Mouse (Mus musculus) midbrain, postnatal 0 days (tissue): ENCODE measurements around the gene Lpo. TPM values are rescaled to one million over a fixed set of nuclear protein-coding genes. Genes with fewer than 3 reads are reported as not detected.
"Not testable (repeated sequence)": the region's sequence is repeated elsewhere in the genome, so short reads cannot be mapped to it uniquely, and the experiment has no call there.

Experiments used
- ATAC-seq: fragments of 200-750 bp; cut with Nextera tagmentation; 2 replicates; pipeline ENCODE4 v1.8.0; 2017; ENCODE audit warnings: moderate number of reproducible peaks, mild to moderate bottlenecking, moderate TSS enrichment, moderate library complexity; ENCODE audit not compliant: low FRiP score
- DNase-seq: peaks from one replicate; pipeline ENCODE4 v3.0.0-alpha.2; 2015; ENCODE audit warnings: low spot score
- H3K27ac ChIP-seq: fragments of 300-500 bp; sonication (generic); 2 replicates; pipeline ENCODE4 v1.5.1; 2014; ENCODE audit warnings: low read depth, mild to moderate bottlenecking, low read length, mixed read lengths
- H3K27me3 ChIP-seq: fragments of 300-500 bp; sonication (generic); 2 replicates; pipeline ENCODE4 v1.6.1; 2014; ENCODE audit warnings: low read length, control low read depth, mixed read lengths; ENCODE audit not compliant: insufficient read depth
- H3K36me3 ChIP-seq: fragments of 300-500 bp; sonication (generic); 2 replicates; pipeline ENCODE4 v1.6.1; 2014; ENCODE audit warnings: low read length, control low read depth, mixed read lengths; ENCODE audit not compliant: insufficient read depth
- H3K4me1 ChIP-seq: fragments of 300-500 bp; sonication (generic); 2 replicates; pipeline ENCODE4 v1.6.1; 2014; ENCODE audit warnings: mild to moderate bottlenecking, control low read depth, antibody characterized with exemption, low read length, mixed read lengths; ENCODE audit not compliant: insufficient read depth
- H3K4me2 ChIP-seq: fragments of 300-500 bp; sonication (generic); 2 replicates; pipeline ENCODE4 v1.6.1; 2014; ENCODE audit warnings: low read depth, mild to moderate bottlenecking, low read length, mixed read lengths; ENCODE audit not compliant: poor library complexity, severe bottlenecking
- H3K4me3 ChIP-seq: fragments of 300-500 bp; sonication (generic); 2 replicates; pipeline ENCODE4 v1.5.1; 2014; ENCODE audit warnings: low read depth, mild to moderate bottlenecking, low read length, moderate library complexity
- H3K9ac ChIP-seq: fragments of 300-500 bp; sonication (generic); replicated peaks from 2 replicates; pipeline ENCODE4 v1.6.1; 2014; ENCODE audit warnings: mild to moderate bottlenecking, low read length, moderate library complexity, mixed read lengths; ENCODE audit not compliant: poor library complexity, severe bottlenecking
- H3K9me3 ChIP-seq: fragments of 300-500 bp; sonication (generic); 2 replicates; pipeline ENCODE4 v1.6.1; 2016; ENCODE audit warnings: low read length, control low read depth
- CTCF ChIP-seq: IDR thresholded peaks from 2 replicates; pipeline ENCODE4 v1.5.1; 2016; ENCODE audit warnings: antibody characterized with exemption, mild to moderate bottlenecking
- WGBS: fragments of 180-500 bp; shearing (Covaris S2); extraction: QIAGEN DNeasy Blood & Tissue Kit; methylation state at CpG from one replicate; pipeline ENCODE4 v1.1.7; 2014; 5-methylcytosine and 5-hydroxymethylcytosine counted together
- polyA plus RNA-seq: library from polyadenylated mRNA; unstranded; fragments of >200 nt; fragmentation: Nextera tagmentation; extraction: Ambion mirVana; gene quantifications from 2 replicates; pipeline ENCODE4 v1.2.1, GENCODE M21; 2015
- total RNA-seq: library from RNA; depleted of rRNA; stranded (reverse); fragments of >200 nt; gene quantifications from 2 replicates; pipeline ENCODE4 v1.2.3, GENCODE M21; 2014; rRNA removed

The Lpo gene
- total RNA-seq (1.5 and 2.5 TPM in 2 replicates), polyA plus RNA-seq (3.8 and 4.0 TPM in 2 replicates)

DNA sequence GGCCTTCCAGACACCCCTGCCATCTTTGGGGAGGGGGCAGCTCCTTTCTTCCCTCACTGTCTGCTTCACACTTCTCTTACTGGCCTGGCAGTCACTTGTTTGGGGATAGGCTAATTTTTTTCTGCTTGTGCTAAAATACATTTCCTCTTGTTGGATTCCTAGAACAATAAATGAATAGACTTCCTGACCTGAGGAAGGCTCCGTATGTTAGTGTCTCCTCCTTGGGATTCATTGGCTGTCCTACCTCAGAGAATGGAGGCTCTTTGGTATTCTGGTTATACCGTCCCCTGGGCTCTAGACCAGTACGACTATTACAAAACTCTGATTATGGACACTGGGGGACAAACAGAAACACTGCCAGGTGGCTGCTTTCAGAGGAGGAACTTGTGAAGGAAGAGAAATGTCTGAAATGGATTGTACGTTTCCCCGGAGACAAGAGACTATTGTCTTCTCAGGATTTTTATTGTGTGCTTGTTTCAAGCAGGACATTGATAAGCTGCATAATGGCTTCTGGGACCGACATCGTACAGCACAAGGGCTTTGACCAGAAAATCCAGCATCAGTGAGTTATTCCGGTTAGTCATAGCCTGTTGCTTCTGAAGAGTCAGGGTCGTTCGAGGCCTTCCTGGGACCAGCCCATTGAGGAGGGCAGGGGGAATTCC is at the start of gene Lpo:
TSS of gene Lpo (minus strand) at position 51 of the 662 bp plus-strand sequence.
- no peaks in the 10 kb centered on the region for H3K4me1 ChIP-seq
- H3K27ac ChIP-seq = 0 out of 2 replicates have a peak within 1 kb of the TSS, but pooled peaks have one; percentile 26
- no peak for TF ChIP-seq CTCF
- H3K4me3 ChIP-seq = no peak within 1 kb of the TSS
- ATAC-seq (no peak; the same call in 1 of the 2 replicates), DNase-seq (peak; percentile 47)
- no peak within 1 kb of the TSS for H3K9ac ChIP-seq
- H3K36me3 ChIP-seq = no peaks in the 10 kb centered on the region
- no peak within 1 kb of the TSS for H3K4me2 ChIP-seq
- 21% methylated on average over 10 of the region's 10 CpGs for WGBS
- no peaks in the 10 kb centered on the region for H3K9me3 ChIP-seq
- H3K27me3 ChIP-seq = no peaks in the 10 kb centered on the region

DNA sequence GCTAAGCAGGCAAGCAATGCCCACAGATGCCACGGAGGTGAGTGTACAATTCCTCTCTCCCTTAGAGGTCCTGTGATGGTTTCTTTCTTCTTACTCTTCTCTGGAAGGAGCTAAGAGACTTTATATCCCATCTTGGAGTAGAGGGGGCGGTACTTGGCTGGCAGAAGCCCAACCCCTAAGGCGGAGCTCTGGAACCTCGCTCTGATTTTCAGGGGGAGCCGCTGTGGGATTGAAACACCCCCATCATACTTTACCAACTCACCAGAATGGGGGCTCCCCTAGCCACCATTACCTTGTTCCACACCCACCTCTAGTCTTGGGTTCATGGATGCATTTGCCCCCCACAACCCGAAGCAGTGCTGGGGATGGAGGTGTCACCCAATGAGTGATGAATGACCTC is 47.3 kb upstream of the Lpo start, which contains the start of gene Epx:
TSS of gene Epx (minus strand) at position 101 of the 400 bp plus-strand sequence.
- Histone ChIP-seq H3K27ac (no peak within 1 kb of the TSS), H3K27me3 (no peaks in the 10 kb centered on the region), H3K9ac (no peak within 1 kb of the TSS), H3K4me1 (no peaks in the 10 kb centered on the region), H3K4me2 (no peak within 1 kb of the TSS), H3K36me3 (no peaks in the 10 kb centered on the region), H3K9me3 (no peaks in the 10 kb centered on the region), H3K4me3 (no peak within 1 kb of the TSS)
- DNase-seq (no peak), ATAC-seq (no peak)
- WGBS = 88% methylated on average over 6 of the region's 6 CpGs
- no peak for TF ChIP-seq CTCF

DNA sequence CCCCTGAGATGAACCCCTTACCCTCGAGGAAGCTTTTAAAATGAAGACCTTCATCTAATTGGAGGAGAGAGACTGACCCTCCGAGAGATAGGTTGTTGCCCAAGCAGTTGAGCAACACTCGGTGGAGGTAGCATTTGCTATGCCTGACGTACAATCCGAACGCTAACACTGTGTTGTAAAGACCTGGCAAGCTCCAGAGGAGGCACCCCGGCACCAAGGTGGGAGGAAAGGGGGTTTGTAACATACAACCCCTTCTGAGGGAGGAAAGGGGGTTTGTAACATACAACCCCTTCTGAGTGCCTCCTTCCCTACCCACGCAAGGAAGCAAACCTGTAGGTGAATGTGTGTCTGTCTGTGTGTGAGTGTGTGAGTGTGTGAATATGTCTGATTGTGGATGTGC is 43.7 kb upstream of the Lpo start:
- 31% methylated on average over 8 of the region's 8 CpGs for WGBS
- H3K4me1 ChIP-seq = no peaks in the 10 kb centered on the region
- no peak for ATAC-seq

DNA sequence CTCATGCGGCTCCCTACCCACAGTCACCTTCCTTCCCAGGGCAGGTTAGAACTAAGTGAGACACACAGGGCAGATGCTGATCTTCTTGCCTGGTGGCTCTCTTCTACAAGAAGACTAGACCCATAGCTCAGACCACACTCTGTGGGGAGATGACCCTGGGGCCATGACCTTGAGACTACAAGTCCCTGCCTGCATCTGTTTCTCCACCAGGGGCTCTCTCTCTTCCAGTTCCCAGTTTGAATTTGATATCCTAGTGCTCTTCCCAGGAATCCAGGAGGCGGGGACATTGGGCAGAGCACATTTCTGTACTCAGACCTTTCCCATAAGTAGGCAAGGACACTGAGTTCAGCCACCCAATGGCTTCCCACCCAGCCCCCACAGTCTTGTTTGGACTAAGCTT is 42.0 kb upstream of the Lpo start:
- no peaks in the 10 kb centered on the region for H3K36me3 ChIP-seq
- no peak overlapping the region for H3K9ac ChIP-seq
- H3K4me3 ChIP-seq = no peak overlapping the region
- H3K9me3 ChIP-seq = no peaks in the 10 kb centered on the region
- no peak overlapping the region for H3K4me2 ChIP-seq
- no peaks in the 10 kb centered on the region for H3K27me3 ChIP-seq
- H3K27ac ChIP-seq = no peak overlapping the region
- TF ChIP-seq CTCF = no peak
- WGBS = 89% methylated on average over 2 of the region's 2 CpGs
- H3K4me1 ChIP-seq = no peaks in the 10 kb centered on the region
- DNase-seq = no peak
- ATAC-seq = no peak

More for the DNA sequence above, 43.7 kb upstream of the Lpo start:
- no peak overlapping the region for H3K4me2 ChIP-seq
- DNase-seq = peak; percentile 56
- H3K4me3 ChIP-seq = no peak overlapping the region
- H3K9me3 ChIP-seq = no peaks in the 10 kb centered on the region
- H3K9ac ChIP-seq = no peak overlapping the region
- no peaks in the 10 kb centered on the region for H3K27me3 ChIP-seq
- TF ChIP-seq CTCF = no peak
- no peak overlapping the region for H3K27ac ChIP-seq
- no peaks in the 10 kb centered on the region for H3K36me3 ChIP-seq

DNA sequence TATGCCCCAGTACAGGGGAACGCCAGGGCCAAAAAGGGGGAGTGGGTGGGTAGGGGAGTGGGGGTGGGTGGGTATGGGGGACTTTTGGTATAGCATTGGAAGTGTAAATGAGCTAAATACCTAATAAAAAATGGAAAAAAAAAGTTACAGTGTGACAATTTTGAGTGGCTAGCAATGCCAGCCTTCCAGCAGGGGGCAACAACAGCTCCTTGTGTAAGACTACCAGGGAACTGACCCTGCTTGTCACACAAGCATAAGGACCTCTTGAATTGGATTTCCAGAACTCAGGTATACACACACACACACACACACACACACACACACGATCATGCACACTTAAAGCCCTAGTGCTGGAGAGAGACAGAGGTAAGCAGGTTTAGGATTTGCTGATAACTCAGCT is 38.8 kb upstream of the Lpo start:
- not testable (repeated sequence) for H3K4me3 ChIP-seq, H3K36me3 ChIP-seq, ATAC-seq, H3K27ac ChIP-seq, H3K27me3 ChIP-seq, H3K4me2 ChIP-seq, H3K4me1 ChIP-seq, H3K9ac ChIP-seq, DNase-seq, H3K9me3 ChIP-seq
- WGBS = 94% methylated on average over 1 of the region's 2 CpGs
- TF ChIP-seq CTCF = peak; percentile 16; the same call in 1 of the 2 replicates

DNA sequence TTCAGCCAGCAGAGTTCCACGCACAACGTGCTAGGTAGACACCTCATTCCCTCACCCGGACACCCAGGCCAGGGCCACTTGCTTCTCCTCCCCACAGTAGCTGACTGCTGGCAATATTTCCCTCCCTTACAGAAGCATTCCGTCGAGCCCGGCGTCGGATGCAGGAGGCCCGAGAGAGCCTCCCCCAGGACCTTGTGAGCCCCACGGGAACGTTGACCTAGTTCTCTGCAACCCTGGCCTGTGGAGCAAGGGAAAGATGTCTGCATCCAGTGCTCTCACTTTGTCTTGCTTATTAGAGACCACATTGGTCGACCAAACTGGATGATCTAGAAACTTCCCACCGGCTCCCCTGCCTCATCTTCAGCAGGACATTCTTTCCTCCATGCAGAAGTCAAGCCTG is 34.7 kb upstream of the Lpo start:
- Histone ChIP-seq H3K4me3 (no peak overlapping the region), H3K4me1 (no peaks in the 10 kb centered on the region), H3K9ac (no peak overlapping the region), H3K4me2 (no peak overlapping the region), H3K36me3 (peaks cover 12% of the 10 kb centered on the region), H3K27me3 (no peaks in the 10 kb centered on the region), H3K27ac (no peak overlapping the region), H3K9me3 (no peaks in the 10 kb centered on the region)
- no peak for TF ChIP-seq CTCF
- DNase-seq (no peak), ATAC-seq (no peak)
- WGBS = 96% methylated on average over 13 of the region's 13 CpGs
